Mouse (Mus musculus): ENCODE results near the gene Stradb. TPM values are rescaled to one million over a fixed set of nuclear protein-coding genes. Genes with fewer than 3 reads are reported as not detected.
"Not testable (repeated sequence)": the region's sequence is repeated elsewhere in the genome, so short reads cannot be mapped to it uniquely, and the experiment has no call there.

Gene Stradb
- polyA plus RNA-seq, 1 experiment = 27.7 TPM

GRCm38 (mm10) chr1:58955716-58956115, 17.6 kb upstream of the Stradb start:
- no peak for DNase-seq
- Histone ChIP-seq H3K27me3 (ENCODE audit: control insufficient read depth, insufficient read depth, low read length) (no peaks in the 10 kb centered on the region), H3K4me3 (replicated peaks; ENCODE audit: insufficient read depth, low read depth, low read length) (no peak overlapping the region), H3K4me1 (ENCODE audit: control insufficient read depth, insufficient read depth, low read length) (peaks cover 3% of the 10 kb centered on the region; the same call in 1 of the 2 replicates), H3K27ac (ENCODE audit: insufficient read depth, low read length) (no peak overlapping the region)
- WGBS = 66% methylated on average over 3 of the region's 3 CpGs
- TF ChIP-seq CTCF (IDR thresholded peaks at IDR 0.05; ENCODE audit: borderline replicate concordance, insufficient read depth, low read depth, low read length) (no peak), POLR2A (IDR thresholded peaks at IDR 0.05; ENCODE audit: borderline replicate concordance, insufficient read depth, low read length) (no peak)

GRCm38 (mm10) chr1:58956229-58956628, 17.1 kb upstream of the Stradb start:
- H3K27me3 ChIP-seq (ENCODE audit: control insufficient read depth, insufficient read depth, low read length) = no peaks in the 10 kb centered on the region
- no peak overlapping the region for H3K27ac ChIP-seq (ENCODE audit: insufficient read depth, low read length)
- H3K4me3 ChIP-seq (replicated peaks; ENCODE audit: insufficient read depth, low read depth, low read length) = no peak overlapping the region
- TF ChIP-seq CTCF (IDR thresholded peaks at IDR 0.05; ENCODE audit: borderline replicate concordance, insufficient read depth, low read depth, low read length) (no peak), POLR2A (IDR thresholded peaks at IDR 0.05; ENCODE audit: borderline replicate concordance, insufficient read depth, low read length) (no peak)
- peaks cover 3% of the 10 kb centered on the region; the same call in 1 of the 2 replicates for H3K4me1 ChIP-seq (ENCODE audit: control insufficient read depth, insufficient read depth, low read length)
- WGBS = 75% methylated on average over 9 of the region's 9 CpGs
- DNase-seq = no peak

- no peak for DNase-seq
- TF ChIP-seq POLR2A (IDR thresholded peaks at IDR 0.05; ENCODE audit: borderline replicate concordance, insufficient read depth, low read length) (no peak), CTCF (IDR thresholded peaks at IDR 0.05; ENCODE audit: borderline replicate concordance, insufficient read depth, low read depth, low read length) (no peak)
- Histone ChIP-seq H3K27me3 (ENCODE audit: control insufficient read depth, insufficient read depth, low read length) (no peaks in the 10 kb centered on the region), H3K4me1 (ENCODE audit: control insufficient read depth, insufficient read depth, low read length) (peaks cover 8% of the 10 kb centered on the region), H3K27ac (ENCODE audit: insufficient read depth, low read length) (no peak overlapping the region), H3K4me3 (replicated peaks; ENCODE audit: insufficient read depth, low read depth, low read length) (no peak overlapping the region)
- 57% methylated on average over 2 of the region's 2 CpGs for WGBS
Observed at GRCm38 (mm10) chr1:58957931-58958330, 15.4 kb upstream of the Stradb start.

DNA sequence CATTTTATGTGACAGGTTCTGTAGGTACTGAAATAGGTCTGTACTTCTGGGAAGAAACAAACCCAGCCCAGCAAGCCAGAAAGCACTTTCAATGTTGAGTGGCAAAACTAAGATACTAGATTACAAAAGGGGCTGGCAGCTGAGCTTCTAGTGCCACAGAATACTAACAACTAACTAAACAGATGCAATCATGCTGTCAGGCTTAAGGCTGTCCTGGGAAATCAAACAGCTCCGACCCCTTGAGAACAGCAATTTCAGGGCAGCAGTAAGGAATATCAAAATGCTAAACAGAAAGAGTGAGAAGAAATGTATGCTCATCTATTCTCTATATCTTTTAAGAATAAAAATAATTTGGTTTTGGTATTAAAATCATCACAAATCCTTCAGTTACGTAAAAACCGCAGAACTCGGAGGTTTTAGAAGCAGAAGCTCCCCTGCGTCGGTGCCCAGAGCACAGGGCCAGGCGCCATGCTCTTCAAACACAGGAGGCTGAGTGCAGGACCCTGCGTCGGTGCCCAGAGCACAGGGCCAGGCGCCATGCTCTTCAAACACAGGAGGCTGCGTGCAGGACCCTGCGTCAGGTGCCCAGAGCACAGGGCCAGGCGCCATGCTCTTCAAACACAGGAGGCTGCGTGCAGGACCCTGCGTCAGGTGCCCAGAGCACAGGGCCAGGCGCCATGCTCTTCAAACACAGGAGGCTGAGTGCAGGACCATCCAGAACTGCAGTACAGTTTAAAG, 14.4 kb upstream of the Stradb start:
- not testable (repeated sequence) for H3K27me3 ChIP-seq (ENCODE audit: control insufficient read depth, insufficient read depth, low read length); H3K4me3 ChIP-seq (replicated peaks; ENCODE audit: insufficient read depth, low read depth, low read length); H3K27ac ChIP-seq (ENCODE audit: insufficient read depth, low read length); H3K4me1 ChIP-seq (ENCODE audit: control insufficient read depth, insufficient read depth, low read length); DNase-seq
- WGBS = 56% methylated on average over 16 of the region's 16 CpGs

DNA sequence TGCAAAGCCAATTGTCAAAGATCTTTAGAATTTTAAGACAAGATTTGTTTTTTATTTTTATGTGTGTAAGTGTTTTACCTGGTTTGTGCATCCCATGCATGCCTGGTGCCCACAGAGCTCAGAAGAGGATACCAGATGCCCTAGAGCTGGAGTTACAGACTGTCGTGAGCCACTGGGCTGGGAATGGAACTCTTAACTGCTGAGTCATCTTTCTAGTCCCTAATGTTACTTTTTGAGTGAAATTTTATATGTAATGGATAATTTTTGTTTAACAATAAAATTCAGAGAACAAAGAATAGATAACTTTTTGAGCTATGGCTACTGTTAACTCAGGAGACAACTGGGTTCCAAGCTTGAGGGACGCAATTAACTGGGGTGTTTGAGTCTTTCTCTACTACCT, 13.6 kb upstream of the Stradb start:
- 76% methylated on average over 2 of the region's 2 CpGs for WGBS
- DNase-seq = no peak
- no peak overlapping the region for H3K4me3 ChIP-seq (replicated peaks; ENCODE audit: insufficient read depth, low read depth, low read length)
- no peaks in the 10 kb centered on the region for H3K27me3 ChIP-seq (ENCODE audit: control insufficient read depth, insufficient read depth, low read length)
- TF ChIP-seq CTCF (IDR thresholded peaks at IDR 0.05; ENCODE audit: borderline replicate concordance, insufficient read depth, low read depth, low read length) = no peak
- no peak overlapping the region for H3K27ac ChIP-seq (ENCODE audit: insufficient read depth, low read length)
- H3K4me1 ChIP-seq (ENCODE audit: control insufficient read depth, insufficient read depth, low read length) = peaks cover 8% of the 10 kb centered on the region

DNA sequence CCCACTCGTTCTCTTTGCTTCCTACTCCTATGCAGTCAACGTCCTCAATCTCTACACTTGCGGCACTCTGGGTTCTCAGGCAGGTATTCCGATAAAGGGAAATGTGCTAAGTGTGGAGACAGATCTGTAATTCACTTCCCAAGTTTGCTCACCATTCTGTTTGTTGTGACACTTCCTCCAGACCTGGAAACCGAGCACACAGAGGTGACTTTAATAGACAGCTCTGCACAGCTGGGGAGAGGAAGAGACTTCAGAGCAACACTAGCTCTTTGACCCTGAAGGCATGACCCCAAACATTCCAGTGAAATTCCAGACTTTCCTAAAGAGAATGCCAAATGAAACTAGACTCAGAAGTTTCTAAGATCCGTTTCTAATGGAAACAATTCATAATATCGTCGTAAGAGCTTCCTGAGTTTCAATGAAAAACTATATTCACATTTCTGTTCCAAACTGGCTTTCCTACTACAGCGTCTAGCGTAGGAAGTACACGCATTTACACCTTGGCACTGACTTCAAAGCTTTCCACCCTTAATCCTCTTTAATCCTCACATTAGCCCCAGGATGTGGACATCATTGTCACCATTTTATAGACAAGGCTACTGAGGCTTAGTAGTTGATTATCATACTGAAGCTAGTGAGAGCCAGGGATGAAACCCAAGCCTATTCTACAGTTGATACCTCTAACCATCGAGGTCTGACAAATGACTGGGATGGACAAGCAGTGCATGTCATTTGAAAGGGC, 12.0 kb upstream of the Stradb start:
- Histone ChIP-seq H3K27ac (ENCODE audit: insufficient read depth, low read length) (no peak overlapping the region), H3K27me3 (ENCODE audit: control insufficient read depth, insufficient read depth, low read length) (no peaks in the 10 kb centered on the region), H3K4me3 (replicated peaks; ENCODE audit: insufficient read depth, low read depth, low read length) (no peak overlapping the region), H3K4me1 (ENCODE audit: control insufficient read depth, insufficient read depth, low read length) (peaks cover 8% of the 10 kb centered on the region)
- no peak for DNase-seq
- WGBS = 64% methylated on average over 12 of the region's 12 CpGs
- TF ChIP-seq POLR2A (IDR thresholded peaks at IDR 0.05; ENCODE audit: borderline replicate concordance, insufficient read depth, low read length) = no peak

DNA sequence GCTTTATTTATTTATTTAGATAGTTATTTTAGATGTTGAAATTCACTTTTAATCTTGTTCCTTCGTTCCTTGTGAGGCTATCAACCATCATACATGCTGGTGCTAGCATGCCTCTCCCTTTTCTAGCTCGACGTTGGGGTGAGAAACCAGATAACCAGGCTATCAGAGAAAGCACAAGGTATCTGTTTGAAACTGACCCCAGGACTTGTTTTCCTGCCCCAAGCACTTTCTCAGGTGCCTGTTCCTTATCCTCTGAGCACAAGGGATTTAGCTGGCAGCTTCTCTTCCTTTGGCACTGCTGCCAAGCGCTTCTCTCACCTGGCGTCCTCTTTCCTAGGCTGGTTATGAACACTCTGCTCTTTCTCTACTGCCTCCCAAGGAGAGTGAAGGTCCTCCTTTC, 10.9 kb upstream of the Stradb start:
- Histone ChIP-seq H3K27me3 (ENCODE audit: control insufficient read depth, insufficient read depth, low read length) (no peaks in the 10 kb centered on the region), H3K27ac (ENCODE audit: insufficient read depth, low read length) (no peak overlapping the region), H3K4me1 (ENCODE audit: control insufficient read depth, insufficient read depth, low read length) (peaks cover 8% of the 10 kb centered on the region), H3K4me3 (replicated peaks; ENCODE audit: insufficient read depth, low read depth, low read length) (no peak overlapping the region)
- TF ChIP-seq CTCF (IDR thresholded peaks at IDR 0.05; ENCODE audit: borderline replicate concordance, insufficient read depth, low read depth, low read length) = no peak
- no peak for TF ChIP-seq POLR2A (IDR thresholded peaks at IDR 0.05; ENCODE audit: borderline replicate concordance, insufficient read depth, low read length)
- 49% methylated on average over 5 of the region's 5 CpGs for WGBS
- peak; percentile 54 to 63 for DNase-seq

DNA sequence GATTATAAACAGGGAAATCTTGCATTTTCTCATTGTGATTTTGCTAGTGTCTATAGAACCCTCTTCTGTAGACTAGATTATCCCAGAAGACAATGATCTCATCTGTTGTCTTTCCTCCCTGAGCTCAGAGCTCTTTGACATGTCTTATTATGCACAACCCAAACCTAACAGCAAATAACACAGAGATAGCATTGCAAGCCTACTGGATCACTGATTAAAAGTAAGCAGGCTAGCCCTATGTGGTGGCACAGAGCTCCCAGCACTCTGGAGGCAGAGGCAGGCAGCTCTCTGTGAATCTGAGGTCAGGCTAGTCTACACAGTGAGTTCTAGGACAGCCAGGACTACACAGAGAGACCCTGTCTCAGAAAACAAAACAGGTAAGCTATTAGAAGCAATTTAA, 10.5 kb upstream of the Stradb start:
- no peak for DNase-seq
- Histone ChIP-seq H3K27me3 (ENCODE audit: control insufficient read depth, insufficient read depth, low read length) (no peaks in the 10 kb centered on the region), H3K4me3 (replicated peaks; ENCODE audit: insufficient read depth, low read depth, low read length) (no peak overlapping the region), H3K4me1 (ENCODE audit: control insufficient read depth, insufficient read depth, low read length) (peaks cover 8% of the 10 kb centered on the region), H3K27ac (ENCODE audit: insufficient read depth, low read length) (no peak overlapping the region)
- TF ChIP-seq POLR2A (IDR thresholded peaks at IDR 0.05; ENCODE audit: borderline replicate concordance, insufficient read depth, low read length) (no peak), CTCF (IDR thresholded peaks at IDR 0.05; ENCODE audit: borderline replicate concordance, insufficient read depth, low read depth, low read length) (no peak)
